Mouse (Mus musculus) heart, postnatal 10 days (tissue): ENCODE results near the gene B3galt1. TPM values are rescaled to one million over a fixed set of nuclear protein-coding genes. Genes with fewer than 3 reads are reported as not detected.

Experiments
- DNase-seq, 2 experiments: peaks; one replicate each; pipeline ENCODE4 v3.0.0; 2021
- intact Hi-C: fragments of 180-260 bp; cut with DNase I; formaldehyde crosslinking; loops from one replicate; pipeline ENCODE4 v1.15.1; 2025
- total RNA-seq, 2 experiments: library from RNA; stranded (reverse); gene quantifications; 2 replicates each; pipeline ENCODE4 v1.2.3; 2021

B3galt1 gene
- total RNA-seq, 2 experiments from 2014 or later: 4.4 to 5.2 TPM

- intact Hi-C loops: no loop called here
- no peak for DNase-seq
Observed at GRCm38 (mm10) chr2:67677697-67678096, 112.0 kb downstream of the B3galt1 start.

- intact Hi-C loops: no loop called here
- no peak for DNase-seq
Observed at GRCm38 (mm10) chr2:67724249-67724648, 158.6 kb downstream of the B3galt1 start.

GRCm38 (mm10) chr2:67730771-67731170 is 165.1 kb downstream of the B3galt1 start:
- intact Hi-C loops: no loop called here
- DNase-seq: no peak

GRCm38 (mm10) chr2:67751585-67751984 is 185.9 kb downstream of the B3galt1 start:
- DNase-seq: no peak
- intact Hi-C loops: no loop called here

- intact Hi-C loops: no loop called here
- no peak for DNase-seq
Observed at GRCm38 (mm10) chr2:67756507-67756906, 190.8 kb downstream of the B3galt1 start.

GRCm38 (mm10) chr2:67787536-67787935 is 221.9 kb downstream of the B3galt1 start:
- intact Hi-C loops: no loop called here
- DNase-seq: no peak

- intact Hi-C loops: no loop called here
- no peak for DNase-seq
Observed at GRCm38 (mm10) chr2:67797561-67797960, 231.9 kb downstream of the B3galt1 start.

GRCm38 (mm10) chr2:67799981-67800380 is 234.3 kb downstream of the B3galt1 start:
- no peak for DNase-seq
- intact Hi-C loops: no loop called here

GRCm38 (mm10) chr2:67816149-67816548 is 250.5 kb downstream of the B3galt1 start:
- intact Hi-C loops: no loop called here
- DNase-seq: no peak

- no peak for DNase-seq
Observed at GRCm38 (mm10) chr2:67818014-67818413, 252.3 kb downstream of the B3galt1 start.

GRCm38 (mm10) chr2:67822360-67822759 is 256.7 kb downstream of the B3galt1 start:
- no peak for DNase-seq
- intact Hi-C loops: no loop called here

More at GRCm38 (mm10) chr2:67818014-67818413, 252.3 kb downstream of the B3galt1 start:
- intact Hi-C loops: no loop called here

- intact Hi-C loops: no loop called here
- peak; percentile 66 to 73 for DNase-seq
Observed at GRCm38 (mm10) chr2:67827697-67828096, 262.0 kb downstream of the B3galt1 start.

GRCm38 (mm10) chr2:67829055-67829915 is 263.6 kb downstream of the B3galt1 start:
- peak; percentile 5 to 13 for DNase-seq
- intact Hi-C loops: no loop called here

GRCm38 (mm10) chr2:67847806-67848205 is 282.1 kb downstream of the B3galt1 start:
- intact Hi-C loops: no loop called here

GRCm38 (mm10) chr2:67850725-67851124 is 285.1 kb downstream of the B3galt1 start:
- no peak for DNase-seq
- intact Hi-C loops: no loop called here

More at GRCm38 (mm10) chr2:67847806-67848205, 282.1 kb downstream of the B3galt1 start:
- DNase-seq: no peak

GRCm38 (mm10) chr2:67858340-67858739 is 292.7 kb downstream of the B3galt1 start:
- intact Hi-C loops: no loop called here

GRCm38 (mm10) chr2:67859004-67859403 is 293.3 kb downstream of the B3galt1 start:
- no peak for DNase-seq
- intact Hi-C loops: no loop called here

More at GRCm38 (mm10) chr2:67858340-67858739, 292.7 kb downstream of the B3galt1 start:
- DNase-seq: no peak

GRCm38 (mm10) chr2:67873368-67873767 is 307.7 kb downstream of the B3galt1 start:
- DNase-seq: no peak
- intact Hi-C loops: no loop called here

- DNase-seq: no peak
- intact Hi-C loops: no loop called here
Observed at GRCm38 (mm10) chr2:67879836-67880235, 314.2 kb downstream of the B3galt1 start.

- intact Hi-C loops: no loop called here
Observed at GRCm38 (mm10) chr2:67881713-67882281, 316.1 kb downstream of the B3galt1 start.

GRCm38 (mm10) chr2:67897956-67898689 is 332.5 kb downstream of the B3galt1 start:
- intact Hi-C loops: loop anchor here (2.0 kb wide), 1 partner anchor 41 kb away; no protein-coding TSS in a partner anchor
- DNase-seq: no peak

More at GRCm38 (mm10) chr2:67881713-67882281, 316.1 kb downstream of the B3galt1 start:
- no peak for DNase-seq
